Mouse (Mus musculus) heart, adult 2 months (tissue): Measurements from ENCODE around the gene Rapgef1. TPM values are rescaled to one million over a fixed set of nuclear protein-coding genes. Genes with fewer than 3 reads are reported as not detected.
"Not testable (repeated sequence)": the region's sequence is repeated elsewhere in the genome, so short reads cannot be mapped to it uniquely, and the experiment has no call there.

Experiments
- DNase-seq, 2 experiments: peaks; one replicate each; pipeline ENCODE4 v3.0.0; 2021
- H3K27ac ChIP-seq: fragments of 200-600 bp; 2 replicates; pipeline ENCODE4 v1.8.1; 2022
- H3K27me3 ChIP-seq: fragments of 200-500 bp; 2 replicates; pipeline ENCODE4 v1.6.1; 2012; ENCODE audit warnings: mild to moderate bottlenecking, low read length, inconsistent platforms, mixed read lengths; ENCODE audit not compliant: control insufficient read depth, insufficient read depth
- H3K36me3 ChIP-seq: fragments of 200-500 bp; 2 replicates; pipeline ENCODE4 v1.6.1; 2012; ENCODE audit warnings: low read length, inconsistent platforms; ENCODE audit not compliant: control insufficient read depth, insufficient read depth
- H3K4me1 ChIP-seq: fragments of 200-500 bp; 2 replicates; pipeline ENCODE4 v1.6.1; 2011; ENCODE audit warnings: low read length; ENCODE audit not compliant: control insufficient read depth, insufficient read depth
- H3K4me3 ChIP-seq: fragments of 200-600 bp; 2 replicates; pipeline ENCODE4 v1.8.1; 2022
- H3K79me2 ChIP-seq: fragments of 200-500 bp; replicated peaks from 2 replicates; pipeline ENCODE4 v1.6.1; 2012; ENCODE audit warnings: mild to moderate bottlenecking, inconsistent platforms, low read length, moderate library complexity, mixed read lengths; ENCODE audit not compliant: control insufficient read depth, insufficient read depth
- H3K9ac ChIP-seq: fragments of 200-500 bp; 2 replicates; pipeline ENCODE4 v1.6.1; 2012; ENCODE audit warnings: low read depth, mild to moderate bottlenecking, control low read depth, inconsistent platforms, low read length, mixed read lengths
- CTCF ChIP-seq: fragments of 200-600 bp; IDR thresholded peaks from 2 replicates; pipeline ENCODE4 v1.8.1; 2022; ENCODE audit warnings: antibody characterized with exemption, mild to moderate bottlenecking, moderate library complexity
- EP300 ChIP-seq: fragments of 200-500 bp; IDR thresholded peaks from 2 replicates; pipeline ENCODE4 v1.6.1; 2011; ENCODE audit warnings: low read depth, low read length, control low read depth; ENCODE audit not compliant: insufficient read depth
- POLR2A ChIP-seq: fragments of 200-500 bp; IDR thresholded peaks from 2 replicates; pipeline ENCODE4 v1.6.1; 2011; ENCODE audit warnings: mild to moderate bottlenecking, low read depth, low read length, control low read depth; ENCODE audit not compliant: insufficient read depth
- WGBS: fragments of 180-500 bp; shearing (Covaris S2); methylation state at CpG from one replicate; pipeline ENCODE4 v1.1.7; 2018; 5-methylcytosine and 5-hydroxymethylcytosine counted together
- intact Hi-C: fragments of 180-260 bp; cut with DNase I; formaldehyde crosslinking; loops from one replicate; pipeline ENCODE4 v1.15.1; 2025
- polyA plus RNA-seq: library from polyadenylated mRNA; depleted of rRNA; stranded (reverse); fragments of >200 nt; gene quantifications from 2 replicates; pipeline ENCODE4 v1.2.3, GENCODE M21; 2012
- total RNA-seq, 2 experiments: library from RNA; stranded (reverse); gene quantifications; 2 replicates each; pipeline ENCODE4 v1.2.3; 2021

Gene Rapgef1
- total and polyA plus RNA-seq, 3 experiments: 65.0 to 116 (median 96.7) TPM

GRCm38 (mm10) chr2:29702189-29702588 lies 82.7 kb downstream of the Rapgef1 start:
- Histone ChIP-seq H3K27me3 (no peaks in the 10 kb centered on the region), H3K27ac (no peak overlapping the region), H3K79me2 (no peaks in the 10 kb centered on the region; the same call in 1 of the 2 replicates), H3K4me1 (no peaks in the 10 kb centered on the region), H3K9ac (no peak overlapping the region), H3K36me3 (no peaks in the 10 kb centered on the region), H3K4me3 (no peak overlapping the region)
- WGBS: 87% methylated on average over 8 of the region's 8 CpGs
- no peak for DNase-seq
- intact Hi-C loops: no loop called here
- TF ChIP-seq POLR2A: no peak
- TF ChIP-seq EP300: no peak
- no peak for TF ChIP-seq CTCF

GRCm38 (mm10) chr2:29703104-29704081 lies 83.9 kb downstream of the Rapgef1 start:
- WGBS: 92% methylated on average over 9 of the region's 9 CpGs
- no peaks in the 10 kb centered on the region for H3K27me3 ChIP-seq
- H3K4me3 ChIP-seq: no peak overlapping the region
- DNase-seq: no peak
- no peak overlapping the region for H3K9ac ChIP-seq
- TF ChIP-seq POLR2A: no peak
- no peak for TF ChIP-seq EP300
- no peak for TF ChIP-seq CTCF
- H3K4me1 ChIP-seq: no peaks in the 10 kb centered on the region
- no peak overlapping the region for H3K27ac ChIP-seq
- no peaks in the 10 kb centered on the region for H3K36me3 ChIP-seq
- intact Hi-C loops: no loop called here
- H3K79me2 ChIP-seq: no peaks in the 10 kb centered on the region; the same call in 1 of the 2 replicates

- DNase-seq: no peak
- no peaks in the 10 kb centered on the region for H3K36me3 ChIP-seq
- TF ChIP-seq CTCF (no peak), POLR2A (no peak), EP300 (no peak)
Measured at GRCm38 (mm10) chr2:29705493-29705892, 86.0 kb downstream of the Rapgef1 start.

GRCm38 (mm10) chr2:29706726-29707620 lies 87.5 kb downstream of the Rapgef1 start:
- whole genome bisulfite sequencing: 91% methylated on average over 18 of the region's 18 CpGs
- Histone ChIP-seq H3K27me3 (no peaks in the 10 kb centered on the region), H3K36me3 (no peaks in the 10 kb centered on the region), H3K4me1 (no peaks in the 10 kb centered on the region), H3K79me2 (no peaks in the 10 kb centered on the region), H3K27ac (no peak overlapping the region), H3K4me3 (no peak overlapping the region), H3K9ac (no peak overlapping the region)
- no peak for DNase-seq
- TF ChIP-seq EP300 (no peak), POLR2A (no peak), CTCF (no peak)
- intact Hi-C loops: no loop called here

More at GRCm38 (mm10) chr2:29705493-29705892, 86.0 kb downstream of the Rapgef1 start:
- Histone ChIP-seq H3K4me3 (no peak overlapping the region), H3K27ac (no peak overlapping the region), H3K9ac (no peak overlapping the region), H3K27me3 (no peaks in the 10 kb centered on the region), H3K79me2 (no peaks in the 10 kb centered on the region), H3K4me1 (no peaks in the 10 kb centered on the region)
- WGBS: 66% methylated on average over 3 of the region's 3 CpGs
- intact Hi-C loops: no loop called here

- TF ChIP-seq CTCF (peak; percentile 64), EP300 (no peak)
- intact Hi-C loops: no loop called here
- Histone ChIP-seq H3K9ac (no peak overlapping the region), H3K79me2 (no peaks in the 10 kb centered on the region), H3K27me3 (no peaks in the 10 kb centered on the region), H3K4me3 (no peak overlapping the region), H3K27ac (no peak overlapping the region), H3K36me3 (no peaks in the 10 kb centered on the region), H3K4me1 (no peaks in the 10 kb centered on the region)
- DNase-seq: no peak
- WGBS: 90% methylated on average over 4 of the region's 4 CpGs
Measured at GRCm38 (mm10) chr2:29707731-29708130, 88.2 kb downstream of the Rapgef1 start.

GRCm38 (mm10) chr2:29708209-29708608 lies 88.7 kb downstream of the Rapgef1 start:
- H3K27ac ChIP-seq, H3K79me2 ChIP-seq, H3K4me1 ChIP-seq, H3K27me3 ChIP-seq, DNase-seq, H3K4me3 ChIP-seq, intact Hi-C loops, H3K36me3 ChIP-seq, H3K9ac ChIP-seq: not testable (repeated sequence)
- 89% methylated on average over 4 of the region's 4 CpGs for WGBS
